In genomic region chr14:101499838-101500237, GRCm38 (mm10) we compare ENCODE assay signal across 28 mouse cellular contexts.
"Had no signal": no experiment of that assay in that cellular context is flagged by ENCODE, and none has a peak within 500 bp of the region (broad histone marks: within the 10 kb centered on the region; RNA-seq: fewer than 3 reads in every experiment).

No protein-coding gene starts in this region.

- H3K27me3 ChIP-seq: embryonic facial prominence, embryonic 12.5 days; embryonic facial prominence, embryonic 13.5 days; embryonic facial prominence, embryonic 15.5 days; forebrain, embryonic 12.5 days; forebrain, embryonic 13.5 days; forebrain, embryonic 15.5 days had no signal

- H3K27ac ChIP-seq: embryonic facial prominence, embryonic 10.5 days; embryonic facial prominence, embryonic 12.5 days; embryonic facial prominence, embryonic 13.5 days; embryonic facial prominence, embryonic 15.5 days; forebrain, embryonic 10.5 days; forebrain, embryonic 12.5 days; forebrain, embryonic 13.5 days; forebrain, embryonic 15.5 days; gastrocnemius, adult 2 months; heart, adult 2 months had no signal

- H3K4me2 ChIP-seq: embryonic facial prominence, embryonic 12.5 days; embryonic facial prominence, embryonic 13.5 days; embryonic facial prominence, embryonic 15.5 days; forebrain, embryonic 12.5 days; forebrain, embryonic 13.5 days; forebrain, embryonic 15.5 days had no signal

- ATAC-seq: forebrain, embryonic 13.5 days; forebrain, embryonic 14.5 days; forebrain, embryonic 15.5 days; forebrain, embryonic 16.5 days; forebrain, postnatal 0 days had no signal

- H3K4me3 ChIP-seq: embryonic facial prominence, embryonic 10.5 days; embryonic facial prominence, embryonic 12.5 days; embryonic facial prominence, embryonic 13.5 days; embryonic facial prominence, embryonic 15.5 days; erythroblast, embryonic 14.5 days; forebrain, embryonic 10.5 days; forebrain, embryonic 12.5 days; forebrain, embryonic 13.5 days; forebrain, embryonic 15.5 days; gastrocnemius, adult 2 months; heart, adult 2 months had no signal

- H3K36me3 ChIP-seq: embryonic facial prominence, embryonic 10.5 days; embryonic facial prominence, embryonic 12.5 days; embryonic facial prominence, embryonic 13.5 days; embryonic facial prominence, embryonic 15.5 days; forebrain, embryonic 10.5 days; forebrain, embryonic 12.5 days; forebrain, embryonic 15.5 days had no signal

- H3K4me1 ChIP-seq: embryonic facial prominence, embryonic 10.5 days; embryonic facial prominence, embryonic 12.5 days; embryonic facial prominence, embryonic 13.5 days; embryonic facial prominence, embryonic 15.5 days had no signal

- H3K9me3 ChIP-seq: embryonic facial prominence, embryonic 10.5 days; embryonic facial prominence, embryonic 12.5 days; embryonic facial prominence, embryonic 13.5 days; embryonic facial prominence, embryonic 15.5 days; forebrain, embryonic 10.5 days; forebrain, embryonic 12.5 days; forebrain, embryonic 13.5 days; forebrain, embryonic 15.5 days had no signal

- DNase-seq: cerebellum, adult 2 months; cerebellum, adult 8-10 months; cerebellum, adult 9-10 months; cerebellum, adult 9-11 months; cerebellum, postnatal 10 days; cerebellum, postnatal 14 days; cerebellum, postnatal 25 days; cerebellum, postnatal 36 days; embryo, embryonic 11 days; forebrain, postnatal 0 days; gastrocnemius, adult 2 months; gastrocnemius, postnatal 10 days; gastrocnemius, postnatal 14 days; gastrocnemius, postnatal 25 days; gastrocnemius, postnatal 36 days; heart, adult 18-20 months; heart, adult 2 months had no signal

- H3K9ac ChIP-seq: embryonic facial prominence, embryonic 12.5 days; embryonic facial prominence, embryonic 13.5 days; embryonic facial prominence, embryonic 15.5 days; forebrain, embryonic 12.5 days; forebrain, embryonic 13.5 days; forebrain, embryonic 15.5 days; forebrain, postnatal 0 days had no signal
